Mouse (Mus musculus) frontal cortex, postnatal 10 days (tissue): ENCODE data around the gene Slc25a54.

Experiments
- DNase-seq, 2 experiments: peaks; one replicate each; pipeline ENCODE4 v3.0.0; 2022; ENCODE audit warnings: low spot score in 2 of 2, mixed read lengths in 1 of 2

Slc25a54 gene

GRCm38 (mm10) chr3:109124091-109124490, 43.8 kb downstream of the Slc25a54 start:
- DNase-seq, result no peak

GRCm38 (mm10) chr3:109125531-109125930, 45.3 kb downstream of the Slc25a54 start:
- DNase-seq, result no peak

- DNase-seq, result no peak
These were observed 49.5 kb downstream of the Slc25a54 start for GRCm38 (mm10) chr3:109129768-109130167.

- DNase-seq, result no peak
These were observed 52.7 kb downstream of the Slc25a54 start for GRCm38 (mm10) chr3:109132966-109133365.

- no peak for DNase-seq
These were observed 53.8 kb downstream of the Slc25a54 start for GRCm38 (mm10) chr3:109134036-109134435.

DNA sequence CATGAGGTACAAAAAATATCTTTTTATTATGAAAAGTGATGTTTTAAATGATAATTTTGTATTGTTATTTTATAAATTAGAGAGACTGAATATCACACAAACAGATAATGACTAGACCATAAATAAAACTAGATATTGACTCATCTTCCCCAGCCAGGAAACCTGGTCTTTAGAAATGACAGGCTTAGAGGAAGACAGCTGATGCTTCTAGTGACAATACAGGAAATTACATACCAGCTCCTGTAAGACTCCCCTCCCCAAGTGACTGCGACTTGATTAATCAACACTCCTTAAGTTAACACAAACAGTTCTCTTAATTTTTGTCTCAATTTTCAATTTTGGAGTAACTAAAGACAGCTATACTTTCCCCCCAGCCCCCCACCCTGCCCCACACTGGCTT, 55.1 kb downstream of the Slc25a54 start:
- no peak for DNase-seq

DNA sequence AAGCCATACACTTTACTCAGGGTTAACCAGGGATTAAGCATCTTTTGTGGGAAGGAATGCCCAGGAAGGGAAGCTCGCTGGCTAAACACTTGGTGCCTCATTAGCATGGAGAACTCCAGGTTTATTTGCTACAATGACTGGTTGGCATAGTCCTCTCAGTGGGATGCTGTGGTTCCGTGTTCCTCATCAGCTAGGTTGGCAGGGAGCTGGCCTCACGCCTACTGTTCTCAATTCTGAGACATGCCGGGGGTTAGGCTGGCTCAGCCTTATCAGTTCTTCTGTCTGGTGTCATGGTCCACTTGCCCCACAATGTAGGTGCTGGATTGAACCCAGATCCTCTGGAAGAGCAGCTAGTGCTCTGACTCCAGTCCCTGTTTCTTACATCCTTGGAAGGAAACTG, 72.3 kb downstream of the Slc25a54 start:
- no peak for DNase-seq

GRCm38 (mm10) chr3:109153410-109153809, 73.1 kb downstream of the Slc25a54 start:
- DNase-seq, result no peak

DNA sequence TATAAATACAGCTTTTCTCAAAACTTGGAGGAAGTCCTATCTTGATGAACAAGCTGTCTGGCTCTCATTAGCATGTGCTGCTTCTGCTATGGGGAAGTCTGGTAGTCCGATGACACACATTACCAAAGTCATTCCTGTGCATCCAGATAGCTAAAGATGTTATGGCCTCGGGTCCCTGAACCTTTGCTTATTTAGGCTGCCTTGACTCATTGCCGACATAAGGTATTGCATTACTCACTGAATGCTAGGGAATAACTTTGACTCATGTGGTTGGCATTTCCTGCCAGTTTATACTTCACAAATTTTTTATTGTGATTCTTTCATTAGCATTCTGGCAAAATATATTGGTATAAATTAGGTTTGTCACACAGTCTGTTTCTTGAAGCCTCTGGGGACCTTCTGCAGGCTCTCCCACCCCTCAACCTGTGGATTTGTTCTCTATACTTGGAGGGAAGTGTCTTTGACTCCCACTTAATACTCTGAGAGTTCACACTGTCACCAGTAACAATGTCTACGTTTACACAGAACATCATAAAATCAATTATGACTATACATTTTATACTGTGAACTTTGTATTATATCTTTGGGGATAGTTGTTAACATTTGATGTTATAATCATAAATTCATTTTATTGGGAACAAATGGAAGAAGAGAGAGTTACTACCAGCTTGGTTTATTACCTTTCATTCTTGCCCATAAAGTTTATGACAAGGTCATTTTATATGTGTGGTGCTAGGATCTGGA, 75.8 kb downstream of the Slc25a54 start:
- no peak for DNase-seq

DNA sequence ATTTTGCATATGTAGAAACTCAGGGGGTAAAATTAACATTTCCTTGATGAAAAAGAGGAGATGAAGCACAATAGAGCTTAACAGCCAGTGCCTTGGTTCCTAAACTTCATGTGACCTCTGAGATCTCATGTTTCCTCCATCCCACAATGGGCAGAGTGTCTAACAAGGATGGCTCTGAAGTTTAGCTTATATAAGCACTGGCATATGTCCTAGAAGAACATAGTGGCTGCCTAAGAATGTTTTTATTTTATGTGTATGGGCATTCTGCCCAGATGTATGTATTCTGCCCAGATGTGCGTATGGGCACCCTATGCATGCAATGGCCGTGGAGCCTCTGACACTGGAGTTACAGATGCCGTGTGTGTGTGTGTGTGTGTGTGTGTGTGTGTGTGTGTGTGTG, 77.2 kb downstream of the Slc25a54 start:
- no peak for DNase-seq

DNA sequence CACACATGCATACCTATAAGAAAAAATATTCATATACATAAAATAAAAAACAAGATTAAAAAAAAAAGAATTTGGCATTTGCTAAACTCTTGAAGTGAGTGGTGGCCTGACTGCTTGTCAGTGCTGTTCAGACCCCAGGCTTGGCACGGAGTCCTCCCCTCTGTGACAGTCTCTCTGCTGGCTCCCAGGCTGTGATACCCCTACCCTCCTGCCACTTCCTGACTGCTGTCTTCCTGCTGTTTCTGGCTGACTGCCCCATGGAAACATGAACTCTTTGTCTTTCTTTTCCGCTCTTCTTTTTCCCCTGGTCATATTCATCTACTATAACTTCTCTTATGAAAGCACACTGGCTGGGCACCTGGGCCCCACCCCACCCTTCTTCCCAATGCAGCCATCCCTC, 83.8 kb downstream of the Slc25a54 start:
- DNase-seq, result no peak

DNA sequence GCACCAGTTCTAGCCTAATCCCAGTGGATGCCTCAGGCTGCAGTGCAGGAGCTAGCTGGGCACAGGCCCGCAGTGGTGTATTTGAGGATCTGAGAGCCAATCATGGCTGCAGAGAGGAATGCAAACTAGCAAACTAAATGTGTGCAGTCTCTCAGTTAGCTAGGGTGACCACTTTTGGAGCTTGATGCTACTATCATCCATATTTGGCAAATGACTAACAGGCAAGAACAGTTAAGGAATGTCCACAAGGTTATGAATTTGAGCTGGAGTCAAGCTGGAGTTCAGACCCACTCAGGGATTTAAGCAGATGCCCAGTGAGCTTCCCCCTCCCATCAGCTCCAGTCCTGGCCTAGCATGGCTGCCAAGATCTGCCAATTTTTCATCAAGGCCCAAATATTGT, 84.4 kb downstream of the Slc25a54 start:
- DNase-seq, result no peak

DNA sequence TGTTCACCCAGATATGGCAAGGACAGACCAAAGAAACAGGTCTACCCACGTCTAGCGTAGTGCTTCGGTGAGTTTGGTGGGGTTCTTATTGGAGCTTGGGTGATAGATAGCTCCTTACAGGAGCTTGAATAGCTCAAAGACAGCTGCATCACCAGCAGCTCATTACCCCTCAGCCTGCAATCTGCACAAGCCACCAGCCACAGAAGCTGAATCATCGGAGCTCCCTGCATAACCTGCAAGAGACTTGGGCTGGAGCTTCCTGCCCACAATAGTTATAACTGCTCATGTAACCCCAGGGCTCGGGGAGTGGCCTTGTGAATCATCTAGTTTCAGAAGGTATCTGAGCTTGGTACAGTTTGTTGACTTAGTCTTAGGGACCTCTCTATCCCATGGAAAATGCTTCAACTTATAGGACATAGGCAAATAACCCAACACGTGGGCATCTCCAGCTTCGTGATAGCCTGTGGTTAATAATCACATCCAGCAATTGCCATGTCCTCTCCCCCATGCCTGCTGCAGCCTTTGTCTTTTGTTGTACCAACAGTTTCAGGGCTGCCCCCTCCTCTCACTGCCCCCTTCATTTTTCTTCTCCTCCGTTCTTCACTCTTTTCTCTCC, 85.1 kb downstream of the Slc25a54 start:
- DNase-seq, result no peak
